Mouse (Mus musculus) adrenal gland, postnatal 4 days (tissue): ENCODE results near the gene Wdr27. TPM values are rescaled to one million over a fixed set of nuclear protein-coding genes. Genes with fewer than 3 reads are reported as not detected.

Source experiments
- DNase-seq, 2 experiments: peaks; one replicate each; pipeline ENCODE4 v3.0.0; 2021 to 2022; ENCODE audit warnings: low spot score in 2 of 2, mixed read lengths in 2 of 2
- total RNA-seq, 2 experiments: library from RNA; stranded (reverse); gene quantifications; 2 replicates each; pipeline ENCODE4 v1.2.3; 2021

Wdr27 gene
- total RNA-seq, 2 experiments from 2014 or later: 7.2 to 9.2 TPM

DNA sequence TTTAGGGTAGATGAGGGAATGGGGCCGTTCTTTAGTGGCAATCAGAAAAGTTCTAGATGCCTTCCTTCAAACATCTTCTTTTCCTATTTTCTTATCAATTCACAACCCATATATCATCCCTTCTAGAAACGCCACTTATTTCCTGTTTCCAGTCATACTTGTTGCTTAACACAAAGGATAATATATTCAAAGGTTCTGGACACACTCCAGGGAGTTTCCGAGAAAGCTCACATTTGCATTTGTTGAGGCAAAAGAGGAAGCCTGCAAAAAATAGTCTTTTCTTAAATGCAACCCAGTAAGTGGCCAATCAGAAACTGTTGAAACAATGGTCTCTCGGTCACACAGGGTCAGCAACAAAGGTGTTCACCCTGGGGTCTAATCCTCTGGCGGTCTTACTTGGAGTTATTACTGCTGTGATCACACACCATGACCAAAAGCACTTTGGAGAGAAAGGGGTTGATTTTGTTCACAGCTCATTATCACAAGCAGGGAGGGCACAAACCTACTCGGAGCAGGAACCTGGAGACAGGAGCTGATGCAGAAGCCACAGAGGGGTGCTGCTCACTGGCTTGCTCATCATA is 116.2 kb downstream of the Wdr27 start:
- no peak for DNase-seq

DNA sequence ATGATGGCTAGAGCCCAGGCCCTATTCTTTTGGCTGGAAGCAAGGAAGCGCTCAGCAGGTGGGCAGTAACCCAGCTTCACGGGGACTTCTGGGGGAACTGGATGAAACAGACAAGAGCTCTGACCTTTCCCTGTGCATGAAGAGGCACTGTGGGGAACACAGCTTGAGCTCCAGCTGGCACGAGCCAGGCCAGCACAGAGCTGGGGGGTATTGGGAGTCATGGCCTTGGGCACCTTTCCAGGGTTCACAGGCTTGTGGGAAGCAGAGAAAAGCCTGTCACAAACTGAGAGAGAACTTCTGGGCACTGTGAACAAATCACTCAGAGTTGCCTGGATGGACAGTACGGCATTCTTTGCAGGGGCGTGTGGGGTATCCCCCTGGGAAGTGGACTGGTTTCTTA is 118.0 kb downstream of the Wdr27 start:
- DNase-seq: peak; percentile 50 to 55

DNA sequence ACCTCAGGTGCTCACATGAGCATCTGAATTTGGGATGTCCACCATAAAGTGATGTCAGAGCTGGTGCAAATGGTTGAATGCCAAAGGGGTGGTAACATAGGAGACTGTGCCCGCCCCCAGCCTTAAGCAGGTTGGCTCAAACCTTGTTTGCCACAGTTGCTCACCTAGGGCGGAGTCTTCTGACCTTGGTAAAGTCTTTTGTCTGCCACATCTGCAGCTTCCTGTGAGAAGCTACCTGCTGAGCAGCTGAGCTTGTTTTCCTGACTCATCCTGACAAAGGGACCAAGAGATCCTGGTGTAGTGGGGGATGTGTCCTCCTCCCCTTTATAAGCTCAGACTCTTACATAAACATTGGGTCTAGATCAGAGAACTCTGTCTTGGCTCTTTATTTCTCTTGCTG is 125.0 kb downstream of the Wdr27 start:
- no peak for DNase-seq

DNA sequence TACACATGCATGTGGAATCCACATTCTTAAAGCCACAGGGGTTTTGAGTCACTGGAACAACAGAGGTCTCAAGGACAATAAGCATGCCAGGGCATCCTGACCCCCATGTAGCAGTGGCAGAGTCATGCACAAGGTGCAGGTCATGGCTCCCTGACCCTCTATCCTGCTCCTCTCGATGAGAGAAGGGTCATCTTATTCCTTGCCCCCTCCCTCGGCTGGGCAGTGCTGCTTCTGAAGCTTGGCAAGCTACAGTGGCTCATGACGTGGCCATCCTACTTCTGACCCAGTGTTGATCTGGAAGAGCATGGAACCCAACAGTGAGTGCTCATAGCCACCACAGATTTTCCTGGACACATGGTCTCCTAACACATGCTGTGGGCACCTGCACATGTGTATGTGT is 126.9 kb downstream of the Wdr27 start:
- no peak for DNase-seq

DNA sequence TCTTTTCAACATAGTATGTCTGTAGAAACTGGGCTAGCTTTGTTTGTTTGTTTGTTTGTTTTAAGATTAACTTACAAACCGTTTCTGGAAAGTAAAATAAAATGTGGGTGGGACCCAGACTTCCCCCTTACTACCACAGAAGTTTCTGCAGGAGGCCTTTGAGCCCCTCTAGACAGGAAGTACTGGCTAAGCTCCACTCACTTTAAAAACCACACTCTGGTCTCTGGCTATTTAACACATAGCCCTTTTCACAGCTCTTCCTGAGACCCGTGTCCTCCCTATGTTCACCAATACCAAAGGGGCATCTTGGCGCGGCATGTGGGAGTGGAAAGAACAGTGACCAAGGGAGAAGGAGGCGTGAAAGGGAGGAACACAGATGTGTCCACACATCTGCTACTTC is 127.7 kb downstream of the Wdr27 start:
- no peak for DNase-seq

DNA sequence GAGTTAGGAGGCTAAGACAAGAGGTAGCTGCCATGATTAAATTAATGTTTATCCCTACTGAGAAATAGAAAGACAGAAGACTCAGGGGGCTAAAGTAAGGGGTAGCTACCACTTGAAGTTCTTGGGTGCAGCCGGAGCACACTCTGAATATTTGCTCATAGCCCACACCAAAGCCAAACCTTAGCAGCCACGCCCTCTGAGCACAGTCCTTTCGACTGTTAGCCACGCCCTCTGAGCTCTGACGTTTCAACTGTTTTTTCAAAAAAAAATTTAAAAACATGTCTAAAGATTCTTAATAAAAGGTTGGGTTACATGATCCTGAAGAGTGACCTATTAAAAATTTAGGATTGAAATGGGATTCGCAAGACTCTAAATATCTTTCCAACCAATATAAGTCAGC is 130.3 kb downstream of the Wdr27 start:
- DNase-seq: no peak

DNA sequence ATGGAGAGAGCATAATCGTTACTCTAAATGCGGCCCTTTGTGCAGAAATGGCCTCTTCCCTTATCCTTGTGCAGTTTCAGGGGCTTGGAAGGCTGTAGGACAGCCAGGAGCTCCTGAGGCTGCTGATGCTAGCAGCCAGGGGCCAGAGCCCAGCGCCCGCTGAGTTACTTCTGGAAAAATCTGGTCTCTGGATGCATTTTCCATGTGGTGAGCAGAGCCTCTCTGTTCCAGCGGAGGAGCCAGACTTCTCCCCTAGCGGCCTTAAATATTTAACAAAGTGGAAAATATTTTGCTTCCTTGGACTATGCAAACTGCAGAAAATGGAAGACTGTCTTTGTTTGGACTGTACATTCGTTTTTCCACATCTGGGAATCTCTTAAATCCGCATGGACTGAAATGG is 130.9 kb downstream of the Wdr27 start:
- no peak for DNase-seq

DNA sequence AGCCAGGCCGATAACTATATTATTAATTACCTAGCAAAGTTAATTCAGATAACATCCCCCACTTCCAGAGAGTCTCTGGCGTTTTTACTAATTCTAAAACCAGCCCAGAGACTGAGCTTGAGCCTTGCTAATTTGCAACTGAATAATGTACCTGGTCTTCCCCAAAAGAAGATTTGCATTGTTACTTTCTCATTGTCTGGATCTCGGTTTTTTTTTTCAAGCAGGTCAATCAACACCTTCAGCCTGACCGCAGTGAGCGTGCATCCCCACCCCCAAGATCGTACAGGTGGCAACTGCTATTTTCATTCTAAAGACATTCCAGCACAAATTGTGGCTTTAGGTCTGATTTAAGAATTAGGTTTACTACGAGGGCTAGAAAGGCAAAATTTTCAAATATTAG is 136.2 kb downstream of the Wdr27 start:
- no peak for DNase-seq

DNA sequence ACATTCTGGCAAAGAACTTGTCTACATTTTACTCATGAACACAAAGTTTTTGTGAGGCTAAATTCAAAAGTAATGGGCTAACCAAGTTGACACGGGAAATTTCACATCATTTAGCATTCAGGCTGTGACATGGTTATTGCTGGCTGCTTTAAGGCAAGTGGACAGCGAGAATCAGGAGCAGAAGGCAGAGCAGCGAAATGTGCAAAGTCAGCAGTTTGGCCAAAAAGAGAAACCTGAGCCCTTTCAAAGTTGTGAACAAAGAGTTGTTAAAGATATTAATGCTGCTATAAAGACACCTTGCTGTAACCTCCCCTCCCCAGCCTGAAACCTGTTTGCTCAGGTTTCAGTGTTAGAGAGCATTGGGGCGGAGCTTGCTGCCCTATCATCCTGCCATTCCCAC is 143.7 kb downstream of the Wdr27 start:
- no peak for DNase-seq

DNA sequence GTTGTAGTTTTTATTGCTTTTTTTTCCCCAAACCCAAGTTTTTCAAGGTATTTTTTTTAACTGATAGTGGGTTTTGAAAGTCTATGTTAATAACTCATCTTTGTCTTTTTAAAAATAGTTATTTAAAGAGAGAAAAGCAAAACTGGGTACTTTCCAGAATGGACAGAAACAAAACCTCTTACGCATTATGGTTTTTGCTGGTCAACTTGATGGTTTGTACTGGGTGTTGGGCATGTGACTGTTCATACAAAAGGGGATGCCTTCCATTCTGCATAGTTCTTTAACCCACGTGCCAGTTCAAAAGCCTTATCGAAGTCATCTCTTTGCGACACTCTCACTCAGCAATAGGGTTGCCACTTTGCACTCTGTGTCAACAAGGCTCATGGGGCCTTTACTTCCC is 147.9 kb downstream of the Wdr27 start:
- no peak for DNase-seq

DNA sequence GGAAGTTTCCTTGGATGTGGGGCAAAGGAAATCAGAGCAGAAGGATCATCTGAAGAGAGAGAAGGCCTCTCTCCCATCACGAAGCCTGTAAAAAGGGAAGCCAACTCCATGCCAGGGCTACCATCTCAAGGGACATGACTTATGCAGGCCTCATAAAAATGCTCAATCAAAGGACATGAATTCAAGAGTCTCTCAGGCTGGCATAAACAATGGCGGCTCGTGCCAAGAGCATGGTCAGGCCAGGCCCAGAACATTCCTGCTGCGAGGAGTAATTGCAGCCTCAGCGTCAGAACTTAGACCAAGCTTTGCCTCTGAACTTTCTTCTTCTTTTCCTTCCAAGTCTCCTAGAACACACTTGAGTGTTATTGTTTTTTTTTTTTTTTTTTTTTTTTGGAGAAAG is 163.6 kb downstream of the Wdr27 start:
- DNase-seq: no peak

DNA sequence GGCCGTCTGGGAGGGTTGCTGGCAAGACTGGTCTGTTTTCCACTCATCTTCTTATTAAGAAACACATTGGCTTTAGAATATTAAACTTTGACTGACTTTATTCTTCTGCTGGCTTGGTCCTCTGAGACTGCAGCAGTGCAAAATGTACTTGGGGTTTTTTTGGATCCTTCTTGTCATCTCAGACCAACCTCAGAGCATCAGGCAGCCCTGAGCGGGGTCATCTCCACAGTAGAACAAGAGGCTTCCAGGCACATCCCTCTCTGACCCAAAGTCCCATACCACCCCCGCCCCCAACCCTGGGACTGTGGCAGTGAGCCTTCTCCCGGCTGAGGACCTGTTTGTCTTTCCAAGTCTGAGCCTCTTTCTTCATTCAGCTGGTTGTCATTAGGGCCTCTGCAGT is 171.6 kb downstream of the Wdr27 start:
- no peak for DNase-seq

DNA sequence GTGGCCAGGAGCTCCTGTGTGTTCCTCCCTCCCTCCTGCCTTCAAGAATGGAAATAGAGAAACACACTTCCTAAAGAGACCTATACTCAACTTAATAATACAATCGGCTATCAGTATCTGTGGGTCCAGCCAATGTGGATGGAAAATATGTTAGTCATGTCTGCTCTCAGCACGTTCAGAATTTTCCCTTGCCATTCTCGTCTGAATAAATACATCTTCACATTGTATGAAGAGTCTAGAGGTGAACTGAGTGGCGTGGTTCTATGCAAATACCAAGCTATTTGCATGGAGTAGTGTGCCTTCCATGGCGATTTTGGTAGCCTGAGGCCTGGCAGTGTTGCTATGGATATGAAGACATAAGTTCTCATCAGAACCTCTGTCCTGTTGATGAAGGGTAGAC is 172.6 kb downstream of the Wdr27 start:
- no peak for DNase-seq

Other genes starting within 250 kb of the Wdr27 start
- 10 to 100 TPM; 25.5 to 29.2 TPM for gene Thbs2, start 248.9 kb downstream of the Wdr27 start, total RNA-seq
- gene 1600012H06Rik, start within 50 bp of the Wdr27 start, total RNA-seq: 10 to 100 TPM; 37.3 to 39.5 TPM
- gene Phf10, start 18.1 kb upstream of the Wdr27 start, total RNA-seq: 10 to 100 TPM; 76.9 to 81.2 TPM
- 10 to 100 TPM; 10.4 to 12.2 TPM for gene 9030025P20Rik, start 35.3 kb upstream of the Wdr27 start, total RNA-seq
- not detected for gene Gm3417, start 35.6 kb upstream of the Wdr27 start, total RNA-seq
- 1 to 10 TPM; 6.7 to 9.4 TPM for gene Gm3435, start 67.0 kb upstream of the Wdr27 start, total RNA-seq
- gene Ermard, start 98.0 kb upstream of the Wdr27 start, total RNA-seq: 10 to 100 TPM; 91.8 to 93.3 TPM
- 1 to 10 TPM; 5.3 to 6.7 TPM for gene Tcte3, start 98.3 kb upstream of the Wdr27 start, total RNA-seq
- gene Gm3448, start 98.4 kb upstream of the Wdr27 start, total RNA-seq: 1 to 10 TPM; 8.4 to 8.8 TPM